Mouse (Mus musculus): ENCODE measurements around the gene Rnf166. TPM values are rescaled to one million over a fixed set of nuclear protein-coding genes. Genes with fewer than 3 reads are reported as not detected.
A peak's percentile ranks its signal among the peaks of the same experiment; 100 is the strongest.

The Rnf166 gene
- polyA plus RNA-seq, 1 experiment from 2014 or later = 28.1 TPM

DNA sequence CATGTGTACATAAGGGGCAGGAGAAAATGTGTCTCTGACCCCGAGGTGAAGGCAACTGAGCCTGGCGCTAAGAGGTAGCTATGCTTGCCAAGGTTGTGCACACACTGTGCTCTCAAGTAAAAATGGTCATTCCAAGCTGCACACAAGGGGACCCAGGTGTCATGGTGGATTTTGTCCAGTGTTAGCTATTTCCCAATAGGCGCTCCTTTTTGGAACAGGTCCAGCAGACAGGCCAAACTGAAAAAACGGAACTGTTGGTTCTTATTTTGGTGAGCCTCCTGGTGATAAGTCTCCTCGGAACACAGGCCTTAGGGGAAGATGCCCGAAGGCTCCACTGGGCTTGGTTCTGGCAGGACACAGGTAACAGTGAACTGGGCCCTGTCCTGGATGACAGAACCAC lies 21.5 kb downstream of the Rnf166 start:
- 83% methylated on average over 6 of the region's 6 CpGs for WGBS (ENCODE audit: insufficient replicate concordance)
- Histone ChIP-seq H3K27me3 (ENCODE audit: control insufficient read depth, insufficient read depth, low read length) (peaks cover 12% of the 10 kb centered on the region), H3K9ac (ENCODE audit: low read depth, low read length) (no peak overlapping the region), H3K27ac (ENCODE audit: low read depth, low read length) (no peak overlapping the region), H3K36me3 (ENCODE audit: control insufficient read depth, insufficient read depth, low read length) (no peaks in the 10 kb centered on the region), H3K4me3 (ENCODE audit: low read depth, low read length) (no peak overlapping the region), H3K9me3 (replicated peaks; ENCODE audit: control insufficient read depth, low read length) (no peaks in the 10 kb centered on the region), H3K4me1 (ENCODE audit: control insufficient read depth, insufficient read depth, low read length) (peaks cover 18% of the 10 kb centered on the region), H3K4me2 (no peak overlapping the region)
- no peak for ATAC-seq (replicated peaks; ENCODE audit: insufficient number of reproducible peaks, low FRiP score, low TSS enrichment)

DNA sequence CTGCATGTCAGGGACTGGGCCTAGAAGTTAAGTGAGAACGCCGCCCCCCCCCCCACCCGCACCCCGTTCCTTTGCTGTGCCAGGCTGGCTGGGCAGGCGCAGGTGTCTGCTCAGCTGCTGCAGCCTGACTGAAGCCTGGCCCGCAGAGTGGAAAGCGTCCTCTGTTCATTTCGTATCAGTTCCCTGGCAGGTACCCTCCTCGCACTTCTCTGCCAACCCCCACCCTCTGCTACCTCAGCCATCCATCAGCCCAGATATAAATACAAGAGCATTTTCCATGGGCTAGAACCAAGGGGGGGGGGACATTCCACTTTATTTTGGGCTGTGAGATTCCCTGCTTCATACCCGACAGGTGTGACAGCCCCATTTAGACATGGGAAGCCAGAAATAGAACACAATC lies 23.7 kb downstream of the Rnf166 start:
- ATAC-seq (replicated peaks; ENCODE audit: insufficient number of reproducible peaks, low FRiP score, low TSS enrichment) = no peak
- Histone ChIP-seq H3K27ac (ENCODE audit: low read depth, low read length) (peak overlapping the region; percentile 88), H3K4me3 (ENCODE audit: low read depth, low read length) (no peak overlapping the region), H3K4me1 (ENCODE audit: control insufficient read depth, insufficient read depth, low read length) (peaks cover 18% of the 10 kb centered on the region), H3K9me3 (replicated peaks; ENCODE audit: control insufficient read depth, low read length) (no peaks in the 10 kb centered on the region), H3K9ac (ENCODE audit: low read depth, low read length) (no peak overlapping the region; the same call in 1 of the 2 replicates), H3K27me3 (ENCODE audit: control insufficient read depth, insufficient read depth, low read length) (0 out of 2 replicates have a peak, but pooled peaks cover under 1% of the 10 kb centered on the region), H3K36me3 (ENCODE audit: control insufficient read depth, insufficient read depth, low read length) (no peaks in the 10 kb centered on the region), H3K4me2 (0 out of 2 replicates have a peak overlapping the region, but pooled peaks have one; percentile 3)
- WGBS (ENCODE audit: insufficient replicate concordance) = 63% methylated on average over 10 of the region's 10 CpGs

DNA sequence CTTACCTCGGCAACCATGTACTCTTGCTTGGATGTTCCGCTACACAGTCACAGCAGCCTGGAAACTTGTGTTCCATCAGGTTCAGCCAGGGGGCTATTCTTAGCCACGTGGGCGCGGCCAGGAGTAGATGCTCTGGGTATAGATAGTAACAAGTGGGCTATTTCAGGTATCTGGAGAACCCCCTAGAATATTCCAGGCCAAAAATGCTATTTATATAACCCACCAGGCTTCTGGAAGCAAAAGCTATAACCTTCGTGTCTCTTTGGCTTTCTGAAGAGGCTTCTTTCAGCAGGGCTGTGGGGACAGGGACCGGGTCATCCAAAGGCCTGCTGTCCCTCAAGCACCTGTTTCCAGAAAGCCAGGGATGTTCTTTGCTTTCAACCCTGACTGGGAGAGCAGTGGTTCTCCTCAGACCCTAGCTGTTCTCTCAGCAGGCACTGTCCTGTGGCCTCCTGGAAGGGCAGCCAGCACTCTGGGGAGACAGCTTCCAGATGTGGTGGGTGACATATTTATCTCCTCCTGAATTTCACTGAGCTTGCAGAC lies 24.6 kb downstream of the Rnf166 start:
- Histone ChIP-seq H3K36me3 (ENCODE audit: control insufficient read depth, insufficient read depth, low read length) (no peaks in the 10 kb centered on the region), H3K9me3 (replicated peaks; ENCODE audit: control insufficient read depth, low read length) (no peaks in the 10 kb centered on the region), H3K4me1 (ENCODE audit: control insufficient read depth, insufficient read depth, low read length) (peaks cover 18% of the 10 kb centered on the region), H3K27me3 (ENCODE audit: control insufficient read depth, insufficient read depth, low read length) (no peaks in the 10 kb centered on the region), H3K4me3 (ENCODE audit: low read depth, low read length) (0 out of 2 replicates have a peak overlapping the region, but pooled peaks have one; percentile 4), H3K27ac (ENCODE audit: low read depth, low read length) (peak overlapping the region; percentile 88), H3K9ac (ENCODE audit: low read depth, low read length) (no peak overlapping the region), H3K4me2 (peak overlapping the region; percentile 45)
- ATAC-seq (replicated peaks; ENCODE audit: insufficient number of reproducible peaks, low FRiP score, low TSS enrichment) = peak; percentile 56
- 38% methylated on average over 7 of the region's 7 CpGs for WGBS (ENCODE audit: insufficient replicate concordance)

DNA sequence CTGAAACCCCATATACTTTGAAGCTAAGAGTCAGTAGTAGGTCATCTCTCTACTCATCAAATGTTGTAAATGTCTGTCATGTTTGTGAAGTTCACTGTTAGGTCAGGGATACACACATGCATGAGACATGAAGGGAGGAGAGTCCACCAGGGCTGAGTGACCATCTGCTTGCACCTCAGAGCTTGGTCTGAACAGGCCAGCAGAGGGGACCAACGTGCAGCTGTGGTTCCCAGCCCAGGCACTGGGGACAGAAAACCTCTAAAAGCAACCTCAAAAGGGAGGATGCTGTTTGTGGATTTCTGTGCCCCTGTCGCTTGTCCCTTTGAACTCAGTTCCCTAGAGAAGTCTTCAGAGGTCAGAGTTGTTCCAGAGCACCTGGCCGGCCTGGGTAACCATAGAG lies 30.7 kb downstream of the Rnf166 start:
- Histone ChIP-seq H3K4me3 (ENCODE audit: low read depth, low read length) (no peak overlapping the region; the same call in 1 of the 2 replicates), H3K9ac (ENCODE audit: low read depth, low read length) (peak overlapping the region; percentile 36; the same call in 1 of the 2 replicates), H3K4me2 (peak overlapping the region; percentile 75), H3K36me3 (ENCODE audit: control insufficient read depth, insufficient read depth, low read length) (no peaks in the 10 kb centered on the region), H3K9me3 (replicated peaks; ENCODE audit: control insufficient read depth, low read length) (no peaks in the 10 kb centered on the region), H3K27me3 (ENCODE audit: control insufficient read depth, insufficient read depth, low read length) (no peaks in the 10 kb centered on the region), H3K4me1 (ENCODE audit: control insufficient read depth, insufficient read depth, low read length) (peaks cover 22% of the 10 kb centered on the region), H3K27ac (ENCODE audit: low read depth, low read length) (0 out of 2 replicates have a peak overlapping the region, but pooled peaks have one; percentile 95)
- ATAC-seq (replicated peaks; ENCODE audit: insufficient number of reproducible peaks, low FRiP score, low TSS enrichment) = no peak
- 55% methylated on average over 3 of the region's 3 CpGs for WGBS (ENCODE audit: insufficient replicate concordance)

DNA sequence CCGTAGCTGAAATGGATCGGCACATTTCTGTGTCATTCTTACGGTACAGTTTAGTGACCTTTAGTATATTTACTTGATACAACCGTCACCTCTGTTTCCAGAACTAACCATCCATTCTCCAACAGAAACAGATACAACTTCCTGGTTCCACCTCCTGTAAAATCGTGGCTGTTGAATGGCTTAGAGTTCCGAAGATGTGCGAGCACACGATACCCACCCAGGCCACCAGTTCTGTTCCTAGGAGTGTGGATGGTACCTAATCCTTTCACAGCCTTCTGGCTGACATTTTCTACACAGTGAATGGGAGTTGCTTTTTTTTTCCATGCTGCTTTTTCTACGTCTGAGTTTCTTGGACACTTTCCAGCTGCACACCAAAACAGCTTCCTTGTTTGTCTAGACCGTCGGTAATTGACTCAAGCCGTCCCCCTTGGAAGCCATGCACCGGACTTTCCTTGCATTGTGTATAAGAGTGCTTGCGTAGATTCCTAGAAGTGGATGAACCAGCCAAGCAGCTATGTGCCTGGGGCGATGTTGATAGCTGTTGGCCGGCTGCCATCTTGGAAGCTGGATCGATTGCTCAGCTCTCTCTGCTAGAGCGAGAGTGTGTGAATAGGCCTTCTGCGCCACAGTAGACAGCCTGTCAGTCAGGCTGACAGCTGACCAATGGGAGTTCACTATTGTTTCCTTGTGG lies 31.7 kb downstream of the Rnf166 start:
- Histone ChIP-seq H3K9ac (ENCODE audit: low read depth, low read length) (peak overlapping the region; percentile 80), H3K27ac (ENCODE audit: low read depth, low read length) (peak overlapping the region; percentile 95), H3K27me3 (ENCODE audit: control insufficient read depth, insufficient read depth, low read length) (no peaks in the 10 kb centered on the region), H3K36me3 (ENCODE audit: control insufficient read depth, insufficient read depth, low read length) (peaks cover 4% of the 10 kb centered on the region; the same call in 1 of the 2 replicates), H3K9me3 (replicated peaks; ENCODE audit: control insufficient read depth, low read length) (no peaks in the 10 kb centered on the region), H3K4me2 (peak overlapping the region; percentile 75), H3K4me1 (ENCODE audit: control insufficient read depth, insufficient read depth, low read length) (peaks cover 22% of the 10 kb centered on the region), H3K4me3 (ENCODE audit: low read depth, low read length) (peak overlapping the region; percentile 61)
- 24% methylated on average over 19 of the region's 19 CpGs for WGBS (ENCODE audit: insufficient replicate concordance)
- no peak for ATAC-seq (replicated peaks; ENCODE audit: insufficient number of reproducible peaks, low FRiP score, low TSS enrichment)

DNA sequence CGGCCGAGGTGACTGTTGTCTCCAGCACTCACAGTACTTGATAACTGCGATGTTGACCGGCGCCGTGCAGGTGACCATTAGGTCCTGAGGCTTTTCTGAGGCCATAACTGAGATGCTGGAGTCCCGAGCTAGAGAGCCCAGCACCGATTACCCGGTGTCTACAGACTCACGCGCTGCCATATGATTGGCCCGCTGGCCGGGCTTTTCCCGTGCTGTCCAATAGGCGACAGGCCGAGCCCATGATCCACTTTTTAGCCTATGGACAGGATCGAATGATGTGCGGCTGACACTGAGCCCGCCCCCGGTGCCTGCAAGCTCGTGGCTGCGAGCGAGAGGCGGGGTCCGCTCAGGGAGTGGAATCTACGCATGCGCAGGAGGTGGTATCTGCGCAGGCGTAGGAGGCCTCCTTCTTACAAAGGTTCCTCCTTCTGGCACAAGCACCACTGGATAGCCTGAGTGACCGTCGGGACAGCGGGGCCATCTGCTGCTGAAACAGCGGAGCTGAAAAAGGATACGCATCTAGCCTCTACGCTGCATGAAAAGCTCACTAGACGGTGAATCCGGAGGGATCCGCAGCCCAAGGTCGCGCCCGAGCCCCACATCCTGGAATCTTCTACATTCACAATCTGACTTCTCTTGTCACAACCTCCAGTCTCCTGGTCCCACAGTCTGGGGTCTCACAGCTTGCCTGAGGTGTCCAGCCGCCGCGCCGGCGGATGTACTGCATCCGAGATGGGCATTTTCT lies 32.4 kb downstream of the Rnf166 start, which contains the start of gene Mvd:
Gene Mvd, minus strand, starts transcription at position 161 of the 745 bp plus-strand sequence.
- under 1% methylated on average over 47 of the region's 47 CpGs for WGBS (ENCODE audit: insufficient replicate concordance)
- peak within 1 kb of the TSS; percentile 80 for H3K9ac ChIP-seq (ENCODE audit: low read depth, low read length)
- ATAC-seq (replicated peaks; ENCODE audit: insufficient number of reproducible peaks, low FRiP score, low TSS enrichment) = peak; percentile 95
- no peaks in the 10 kb centered on the region for H3K9me3 ChIP-seq (replicated peaks; ENCODE audit: control insufficient read depth, low read length)
- peaks cover 5% of the 10 kb centered on the region; the same call in 1 of the 2 replicates for H3K36me3 ChIP-seq (ENCODE audit: control insufficient read depth, insufficient read depth, low read length)
- H3K4me2 ChIP-seq = peak within 1 kb of the TSS; percentile 86
- H3K27ac ChIP-seq (ENCODE audit: low read depth, low read length) = peak within 1 kb of the TSS; percentile 95
- H3K27me3 ChIP-seq (ENCODE audit: control insufficient read depth, insufficient read depth, low read length) = no peaks in the 10 kb centered on the region
- peaks cover 22% of the 10 kb centered on the region for H3K4me1 ChIP-seq (ENCODE audit: control insufficient read depth, insufficient read depth, low read length)
- H3K4me3 ChIP-seq (ENCODE audit: low read depth, low read length) = peak within 1 kb of the TSS; percentile 61

DNA sequence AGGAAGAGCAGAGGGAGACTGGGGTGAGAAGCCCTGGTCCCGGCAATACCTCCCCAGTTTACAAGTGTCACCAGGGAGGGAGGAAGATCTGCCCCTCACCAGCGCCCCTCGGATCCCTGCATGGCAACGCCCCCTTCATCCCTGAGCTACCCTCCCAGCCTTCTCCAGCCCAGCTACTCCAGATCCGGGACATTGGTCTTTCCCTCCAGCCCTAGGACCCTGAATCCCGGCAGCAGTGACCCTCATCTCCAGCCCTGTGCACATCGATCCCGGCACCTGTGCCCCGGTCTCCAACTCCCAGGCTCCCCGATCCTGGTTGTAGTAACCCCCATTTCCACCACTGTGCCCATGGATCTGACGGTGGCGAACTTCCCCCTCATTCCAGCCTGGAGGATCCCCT lies 33.1 kb downstream of the Rnf166 start:
- Histone ChIP-seq H3K9ac (ENCODE audit: low read depth, low read length) (peak overlapping the region; percentile 66), H3K36me3 (ENCODE audit: control insufficient read depth, insufficient read depth, low read length) (peaks cover 5% of the 10 kb centered on the region; the same call in 1 of the 2 replicates), H3K4me1 (ENCODE audit: control insufficient read depth, insufficient read depth, low read length) (peaks cover 28% of the 10 kb centered on the region), H3K27me3 (ENCODE audit: control insufficient read depth, insufficient read depth, low read length) (no peaks in the 10 kb centered on the region), H3K27ac (ENCODE audit: low read depth, low read length) (no peak overlapping the region), H3K9me3 (replicated peaks; ENCODE audit: control insufficient read depth, low read length) (no peaks in the 10 kb centered on the region), H3K4me3 (ENCODE audit: low read depth, low read length) (peak overlapping the region; percentile 61), H3K4me2 (peak overlapping the region; percentile 86)
- no peak for ATAC-seq (replicated peaks; ENCODE audit: insufficient number of reproducible peaks, low FRiP score, low TSS enrichment)
- under 1% methylated on average over 12 of the region's 12 CpGs for WGBS (ENCODE audit: insufficient replicate concordance)

DNA sequence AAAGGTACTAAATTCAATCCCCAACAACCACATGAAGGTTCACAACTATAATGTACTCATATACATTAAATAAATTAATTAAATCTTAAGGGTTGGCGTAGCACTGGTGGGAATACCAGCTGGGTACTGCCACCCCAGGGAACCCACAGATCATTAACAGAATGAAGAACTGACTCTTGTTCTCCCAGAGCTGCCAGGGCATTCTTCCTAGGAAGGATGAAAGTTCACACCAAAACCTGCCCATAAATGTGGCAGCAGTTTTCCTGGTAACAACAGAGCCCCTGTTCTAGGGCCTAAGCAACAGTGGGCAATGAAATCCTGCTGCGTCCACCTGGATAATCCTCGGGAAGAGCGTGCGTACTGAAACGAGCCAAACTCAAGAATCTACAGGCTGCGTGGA lies 33.5 kb downstream of the Rnf166 start:
- 30% methylated on average over 7 of the region's 7 CpGs for WGBS (ENCODE audit: insufficient replicate concordance)
- no peak for ATAC-seq (replicated peaks; ENCODE audit: insufficient number of reproducible peaks, low FRiP score, low TSS enrichment)

More for the DNA sequence above, 33.5 kb downstream of the Rnf166 start:
- peaks cover 29% of the 10 kb centered on the region for H3K4me1 ChIP-seq (ENCODE audit: control insufficient read depth, insufficient read depth, low read length)
- no peaks in the 10 kb centered on the region for H3K27me3 ChIP-seq (ENCODE audit: control insufficient read depth, insufficient read depth, low read length)
- peak overlapping the region; percentile 66 for H3K9ac ChIP-seq (ENCODE audit: low read depth, low read length)
- H3K4me3 ChIP-seq (ENCODE audit: low read depth, low read length) = peak overlapping the region; percentile 61
- no peaks in the 10 kb centered on the region for H3K9me3 ChIP-seq (replicated peaks; ENCODE audit: control insufficient read depth, low read length)
- H3K27ac ChIP-seq (ENCODE audit: low read depth, low read length) = no peak overlapping the region
- peak overlapping the region; percentile 86 for H3K4me2 ChIP-seq
- peaks cover 8% of the 10 kb centered on the region for H3K36me3 ChIP-seq (ENCODE audit: control insufficient read depth, insufficient read depth, low read length)
